Mouse (Mus musculus) embryo, embryonic 11.5 days (tissue): Measurements from ENCODE around the gene Slc30a4.
A peak's percentile ranks its signal among the peaks of the same experiment; 100 is the strongest.

Experiments
- DNase-seq: peaks from one replicate; pipeline ENCODE4 v3.0.0-alpha.2; 2012; ENCODE audit warnings: low read depth, low spot score

The Slc30a4 gene

DNA sequence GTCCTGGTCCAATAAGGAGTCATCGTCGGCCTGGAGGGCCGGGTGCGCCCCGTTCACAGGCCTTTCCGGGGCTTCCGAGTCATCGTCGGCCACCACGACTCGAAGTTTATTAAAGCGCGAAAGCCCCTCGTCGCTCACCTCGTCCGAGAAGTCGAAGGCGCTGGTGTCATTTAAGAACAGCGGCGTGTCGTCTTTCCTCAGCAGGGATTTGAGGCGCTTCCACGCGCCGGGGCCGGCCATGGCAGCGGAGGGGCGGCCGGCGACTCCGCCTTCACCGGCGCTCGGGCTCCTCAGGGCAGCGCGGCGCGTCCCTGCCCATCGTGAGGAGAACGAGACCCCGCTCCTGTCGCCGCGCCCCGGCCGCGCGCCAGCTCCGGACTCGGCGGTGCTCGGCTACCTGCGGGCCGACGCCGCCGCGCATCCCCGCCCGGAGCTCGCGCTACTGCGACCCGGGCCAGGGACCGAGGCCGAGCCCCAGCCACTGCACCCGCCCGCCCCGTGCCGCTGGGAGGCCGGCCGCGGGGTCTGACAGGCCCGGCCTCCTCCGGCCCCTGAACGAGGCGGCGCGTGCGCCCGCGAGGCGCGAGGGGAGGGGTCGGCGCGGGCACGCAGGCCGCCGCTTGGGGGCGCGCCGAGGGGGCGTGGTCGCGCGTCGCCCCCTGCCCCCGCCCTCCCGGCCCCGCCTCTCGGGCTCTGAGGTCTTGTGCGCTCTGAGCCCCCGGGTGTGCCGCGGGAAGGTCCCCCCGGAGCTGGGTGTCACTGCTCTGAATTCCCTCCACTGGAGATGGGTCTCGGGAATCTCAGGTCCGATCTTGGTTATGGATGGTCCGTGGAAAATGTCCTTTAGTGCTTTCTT, at the start of gene Slc30a4:
Gene Slc30a4, minus strand, starts transcription at position 483 of the 856 bp plus-strand sequence.
- peak; percentile 66 for DNase-seq

GRCm38 (mm10) chr2:122746461-122746860, 44.0 kb upstream of the Slc30a4 start:
- no peak for DNase-seq

- no peak for DNase-seq
Observed at GRCm38 (mm10) chr2:122739023-122739422, 36.6 kb upstream of the Slc30a4 start.

GRCm38 (mm10) chr2:122737894-122738830, 35.7 kb upstream of the Slc30a4 start, which contains the start of gene Bloc1s6:
Gene Bloc1s6 (plus strand): TSS chr2:122738503.
- DNase-seq: peak; percentile 90

- no peak for DNase-seq
Observed at GRCm38 (mm10) chr2:122731456-122731855, 29.0 kb upstream of the Slc30a4 start.

DNA sequence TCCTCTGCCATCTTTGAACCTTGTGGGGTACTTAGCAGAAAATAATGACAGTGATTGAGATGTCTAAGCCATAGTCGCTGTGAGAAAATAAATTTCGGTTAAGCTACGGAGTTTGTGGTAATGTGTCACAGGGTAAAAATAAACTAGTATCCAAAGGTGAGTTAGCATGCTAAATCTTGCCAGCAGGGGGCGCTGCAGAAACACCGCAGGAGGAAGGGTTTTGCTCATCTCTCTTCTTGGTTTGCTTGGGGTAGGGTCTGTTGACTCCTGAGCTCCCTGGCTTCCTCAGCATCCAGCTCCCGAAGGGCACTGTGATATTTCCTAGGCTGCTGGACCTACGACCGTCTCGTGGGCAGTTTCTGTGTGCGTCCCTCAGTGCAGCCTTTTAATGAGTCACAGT, 23.1 kb upstream of the Slc30a4 start:
- DNase-seq: no peak

DNA sequence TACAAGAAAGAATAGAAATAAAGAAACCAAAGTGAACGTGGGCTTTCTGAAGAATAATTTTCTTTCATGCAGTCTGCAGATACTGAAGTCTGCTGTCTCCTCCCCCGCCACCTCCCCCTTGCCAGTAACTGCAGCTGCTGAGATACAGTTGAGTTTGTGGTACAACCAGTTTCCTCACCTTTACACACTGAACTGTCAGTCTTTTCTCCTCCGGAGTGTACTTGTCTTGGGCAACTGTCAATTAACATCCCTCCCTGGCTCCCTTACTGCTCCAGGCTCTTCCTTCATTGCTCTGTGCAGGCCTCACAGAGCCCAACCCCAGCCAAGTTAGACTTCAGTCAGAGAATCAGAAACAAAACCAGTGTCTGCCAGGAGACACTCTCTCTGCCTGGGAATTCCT, 18.1 kb upstream of the Slc30a4 start:
- DNase-seq: no peak

- no peak for DNase-seq
Observed at GRCm38 (mm10) chr2:122719232-122719631, 16.8 kb upstream of the Slc30a4 start.

- DNase-seq: no peak
Observed at GRCm38 (mm10) chr2:122716301-122716842, 13.9 kb upstream of the Slc30a4 start.

GRCm38 (mm10) chr2:122715148-122715692, 12.8 kb upstream of the Slc30a4 start:
- no peak for DNase-seq

DNA sequence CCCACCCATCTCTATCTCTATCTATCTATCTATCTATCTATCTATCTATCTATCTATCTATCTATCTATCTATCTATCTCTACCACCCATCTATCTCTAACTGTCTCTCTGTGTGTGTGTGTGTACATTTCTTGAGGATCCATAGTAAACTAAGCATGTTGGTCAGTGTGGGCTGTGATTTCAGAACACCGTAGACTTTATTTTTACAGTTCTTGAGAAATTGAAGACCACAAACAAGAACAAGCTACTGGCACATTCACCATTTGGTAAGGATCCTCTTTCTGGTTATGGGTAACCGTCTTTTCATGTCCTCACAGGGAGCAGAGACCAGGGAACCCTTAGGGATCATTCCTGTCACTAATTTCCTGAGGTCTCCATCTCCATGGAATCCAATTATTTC, 10.4 kb upstream of the Slc30a4 start:
- DNase-seq: no peak

GRCm38 (mm10) chr2:122711911-122712310, 9.4 kb upstream of the Slc30a4 start:
- no peak for DNase-seq

DNA sequence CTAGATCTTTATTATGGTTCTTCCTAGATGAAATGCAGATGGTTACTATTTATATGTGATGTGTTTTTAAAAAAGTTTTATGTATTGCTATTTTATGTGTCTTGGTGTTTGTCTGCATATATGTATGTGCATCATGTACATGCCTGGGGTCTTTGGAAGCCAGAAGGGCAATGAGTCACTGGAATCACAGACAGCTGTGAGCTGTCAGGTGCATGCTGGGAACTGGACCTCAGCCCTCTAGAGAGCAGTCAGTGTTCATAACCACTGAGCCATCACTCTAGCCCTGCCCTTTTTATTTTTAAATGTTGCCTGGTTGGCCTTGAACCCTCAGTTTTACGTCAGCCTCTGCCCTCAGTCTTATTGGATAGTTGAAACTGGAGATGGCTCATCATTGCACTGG, 6.7 kb upstream of the Slc30a4 start:
- no peak for DNase-seq

DNA sequence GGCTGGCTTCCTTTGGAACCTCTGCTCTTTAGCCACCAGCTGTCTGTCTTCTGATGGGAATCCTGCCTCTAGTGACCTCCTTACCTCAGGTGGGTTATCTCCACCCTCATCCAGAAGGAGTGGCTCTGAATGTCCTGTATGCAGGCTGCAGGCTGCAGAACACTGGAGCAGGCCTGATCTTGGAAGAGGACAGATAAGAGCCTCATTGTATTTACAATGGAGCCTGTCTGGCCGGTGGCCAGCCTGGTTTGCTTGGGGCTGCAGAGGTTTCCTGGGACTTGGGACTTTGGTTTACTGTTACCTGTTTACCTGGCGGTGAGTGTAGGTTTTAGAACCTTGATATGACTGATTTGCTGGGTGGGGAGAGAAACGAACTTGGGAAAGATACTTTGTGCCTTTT, 5.6 kb upstream of the Slc30a4 start:
- no peak for DNase-seq

DNA sequence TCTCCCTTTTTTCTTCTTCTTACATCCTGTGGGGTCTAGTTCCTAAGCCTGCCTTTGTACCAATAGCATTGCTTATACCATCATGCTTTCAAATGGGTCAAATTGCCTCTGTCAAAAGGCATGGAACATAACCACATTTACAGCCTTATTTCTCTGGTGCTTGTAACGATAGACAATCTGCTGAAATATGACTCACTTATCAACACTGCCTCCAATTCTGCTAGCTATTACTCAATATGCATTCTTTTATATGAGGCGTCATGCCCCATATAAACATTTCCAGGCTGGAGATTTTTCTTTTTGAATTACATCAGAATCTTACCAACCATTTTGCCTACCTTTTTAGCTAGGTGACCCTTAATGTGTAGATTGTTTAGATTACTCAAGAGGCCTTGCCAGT, 2.1 kb upstream of the Slc30a4 start:
- DNase-seq: no peak

DNA sequence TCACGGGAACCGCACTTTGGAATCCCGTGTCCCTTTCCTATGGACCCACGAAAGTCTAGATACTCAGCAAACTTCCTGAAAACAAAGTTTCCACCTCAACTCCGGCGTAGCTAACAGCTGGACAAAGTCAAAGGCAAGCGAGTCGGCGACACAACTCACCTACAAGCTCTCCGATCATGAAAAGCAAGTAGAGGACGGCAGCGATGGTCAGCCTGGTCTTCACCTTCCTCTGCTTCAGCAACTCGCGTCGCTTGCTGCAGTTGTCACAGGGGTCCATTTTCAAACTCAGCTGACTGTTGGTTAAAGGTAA, 637 bp downstream of the Slc30a4 start:
- DNase-seq: no peak

DNA sequence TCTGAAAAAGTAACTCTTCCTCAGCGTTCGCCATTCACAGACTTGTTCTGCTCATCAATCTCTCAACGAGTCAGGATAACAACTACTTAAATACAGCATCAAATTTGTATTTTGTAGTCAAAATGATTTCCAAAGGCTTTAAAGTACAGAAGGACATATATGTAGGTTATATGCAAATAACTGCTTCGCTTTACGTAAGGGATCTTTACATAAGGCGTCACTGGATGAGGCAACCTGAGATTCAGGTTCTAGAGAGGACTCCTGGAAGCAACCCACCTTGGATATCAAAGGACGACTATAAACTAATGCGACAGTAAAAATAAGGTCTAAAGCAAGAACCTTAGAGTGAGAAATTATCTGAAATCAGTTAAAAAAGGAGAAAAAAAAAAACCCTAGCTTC, 1.5 kb downstream of the Slc30a4 start:
- no peak for DNase-seq

DNA sequence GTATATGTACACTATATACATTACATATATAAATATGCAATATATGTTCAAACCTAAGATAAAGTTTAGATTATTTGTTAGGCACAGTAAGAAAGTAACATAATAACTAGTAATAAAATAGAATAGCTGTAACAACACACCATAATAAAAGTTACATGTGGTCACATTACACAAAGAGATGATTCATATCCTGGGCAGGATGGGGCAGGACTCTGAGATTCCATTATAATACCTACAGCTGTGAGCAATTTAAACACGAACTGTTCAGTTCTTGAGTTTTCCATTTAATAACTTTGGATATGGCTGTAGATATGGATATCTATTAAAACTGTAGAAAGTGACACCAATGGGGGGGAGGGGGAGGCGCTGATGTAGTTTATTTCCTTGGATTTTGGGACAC, 4.9 kb downstream of the Slc30a4 start:
- no peak for DNase-seq

DNA sequence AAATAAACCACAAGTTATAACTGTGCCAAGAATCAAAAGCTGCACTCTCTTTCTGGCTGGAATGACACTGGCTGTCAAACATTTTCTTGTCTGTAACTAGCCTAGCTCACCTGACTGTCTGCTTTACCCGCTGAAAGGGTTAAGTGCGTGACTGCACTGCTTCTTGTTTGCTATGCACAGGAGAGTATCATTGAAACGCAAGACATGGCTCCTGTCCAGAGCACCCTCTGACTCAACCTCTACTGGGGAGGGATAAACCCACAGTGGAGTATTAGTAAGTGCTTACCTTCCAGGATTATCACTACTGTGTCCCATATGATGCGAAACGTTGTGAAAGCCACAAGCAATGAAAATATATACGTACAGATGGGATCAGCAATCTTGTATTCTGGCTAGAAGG, 15.8 kb downstream of the Slc30a4 start:
- DNase-seq: no peak

GRCm38 (mm10) chr2:122683641-122684040, 18.8 kb downstream of the Slc30a4 start:
- no peak for DNase-seq

- DNase-seq: no peak
Observed at GRCm38 (mm10) chr2:122682520-122682919, 19.9 kb downstream of the Slc30a4 start.
